Mouse (Mus musculus) adrenal gland, postnatal 14 days (tissue): Measurements from ENCODE around the gene Lima1. TPM values are rescaled to one million over a fixed set of nuclear protein-coding genes. Genes with fewer than 3 reads are reported as not detected.
"Not testable (repeated sequence)": the region's sequence is repeated elsewhere in the genome, so short reads cannot be mapped to it uniquely, and the experiment has no call there.

Experiments
- DNase-seq: peaks from one replicate; pipeline ENCODE4 v3.0.0; 2021; ENCODE audit warnings: mixed read lengths
- total RNA-seq: library from RNA; stranded (reverse); gene quantifications from 2 replicates; pipeline ENCODE4 v1.2.3, GENCODE M21; 2021

The Lima1 gene
- total RNA-seq, 1 experiment from 2014 or later: 37.4 TPM

- no peak for DNase-seq
Measured at GRCm38 (mm10) chr15:99805673-99806072, 69.6 kb downstream of the Lima1 start.

GRCm38 (mm10) chr15:99803186-99803644 is 72.0 kb downstream of the Lima1 start:
- DNase-seq: peak; percentile 41

DNA sequence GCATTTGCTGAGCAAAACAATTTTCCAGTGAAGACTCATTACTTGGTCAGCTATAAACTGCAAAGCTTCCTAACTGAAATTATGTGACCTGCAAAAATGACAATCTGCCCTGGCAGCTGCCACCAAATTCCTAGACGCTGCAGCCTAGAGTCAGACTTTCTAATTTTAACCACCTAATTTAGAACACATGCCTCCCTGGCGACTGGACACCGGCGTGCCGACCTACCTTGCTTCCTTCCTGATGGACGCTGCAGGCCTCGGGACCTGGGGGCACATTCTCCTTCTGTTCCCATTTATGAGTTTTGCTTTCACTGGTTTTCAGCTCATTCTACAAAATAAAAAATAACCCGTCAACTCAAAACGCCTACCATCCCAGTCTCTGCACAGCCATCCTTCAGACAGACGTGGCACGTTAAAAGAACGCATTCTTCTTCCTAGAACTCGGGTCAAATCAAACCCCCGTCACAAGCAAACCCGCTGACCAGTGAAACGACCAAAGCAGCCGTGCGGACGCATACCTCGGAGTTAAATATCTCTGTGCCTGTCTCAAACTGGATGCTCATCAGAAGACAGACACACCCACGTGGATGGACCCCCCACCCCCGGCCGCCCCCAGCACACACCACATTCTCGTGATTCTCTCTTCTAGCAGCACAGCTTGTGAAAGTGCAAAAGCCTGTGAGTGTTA is 73.2 kb downstream of the Lima1 start:
- DNase-seq: no peak

GRCm38 (mm10) chr15:99799706-99800105 is 75.5 kb downstream of the Lima1 start:
- no peak for DNase-seq

DNA sequence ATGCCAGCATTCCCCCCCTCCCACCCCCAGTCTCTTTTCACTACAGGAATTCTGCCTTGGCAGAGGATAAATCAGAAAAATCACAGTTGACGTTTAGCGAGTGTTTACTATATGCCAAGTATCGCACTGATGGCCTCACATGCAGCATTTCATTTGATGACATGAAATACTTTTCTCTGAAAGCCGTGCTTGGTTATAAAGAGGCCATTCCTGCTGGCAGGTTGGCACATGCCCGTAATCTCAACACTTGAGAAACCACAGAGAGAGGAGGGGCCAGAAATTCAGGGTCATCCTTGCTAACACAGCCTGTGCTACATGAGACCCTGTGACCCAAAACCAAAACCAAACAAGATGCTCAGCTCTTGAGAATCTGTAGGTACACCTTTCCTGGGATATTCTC is 77.4 kb downstream of the Lima1 start:
- DNase-seq: no peak

DNA sequence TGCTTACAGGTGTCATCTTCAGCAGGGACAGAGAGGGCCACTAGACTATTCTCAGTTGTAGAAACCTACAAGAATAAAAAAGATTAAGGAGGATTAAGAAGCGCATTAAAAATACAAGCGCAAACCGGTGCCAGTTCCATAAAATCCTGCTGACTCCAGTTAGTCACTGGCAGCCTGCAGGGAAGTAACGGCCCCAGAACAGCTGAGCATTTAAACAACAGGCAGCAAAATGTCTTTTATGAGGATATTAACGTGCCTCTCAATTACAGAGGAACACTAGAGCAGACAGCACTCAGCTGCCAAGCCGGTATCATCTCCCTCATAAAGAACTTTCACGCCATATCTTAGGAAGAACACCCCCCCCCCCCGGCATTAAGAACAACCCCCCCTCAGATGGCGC is 78.5 kb downstream of the Lima1 start:
- DNase-seq: no peak

- peak; percentile 37 for DNase-seq
Measured at GRCm38 (mm10) chr15:99796066-99796465, 79.2 kb downstream of the Lima1 start.

- DNase-seq: no peak
Measured at GRCm38 (mm10) chr15:99792221-99792815, 82.9 kb downstream of the Lima1 start.

DNA sequence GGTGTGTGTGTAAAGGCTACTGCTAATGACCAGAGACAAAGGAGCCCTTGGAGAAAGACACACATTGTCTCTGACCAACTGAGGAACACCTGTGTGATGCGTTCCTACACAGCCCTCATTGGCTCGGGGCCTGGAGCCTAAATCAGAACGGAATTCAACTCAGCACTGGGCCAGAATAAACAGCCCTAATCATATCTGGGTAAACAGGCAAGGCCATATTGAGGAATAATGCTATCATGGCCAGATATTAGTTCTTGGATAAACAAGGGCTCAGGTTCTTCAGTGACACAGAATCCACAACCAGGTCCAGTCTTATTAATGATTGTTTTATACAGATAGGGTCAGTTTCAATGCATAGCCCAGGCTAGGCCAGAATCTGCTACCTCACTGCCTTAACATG is 84.3 kb downstream of the Lima1 start:
- DNase-seq: no peak

- DNase-seq: no peak
Measured at GRCm38 (mm10) chr15:99790464-99790863, 84.8 kb downstream of the Lima1 start.

DNA sequence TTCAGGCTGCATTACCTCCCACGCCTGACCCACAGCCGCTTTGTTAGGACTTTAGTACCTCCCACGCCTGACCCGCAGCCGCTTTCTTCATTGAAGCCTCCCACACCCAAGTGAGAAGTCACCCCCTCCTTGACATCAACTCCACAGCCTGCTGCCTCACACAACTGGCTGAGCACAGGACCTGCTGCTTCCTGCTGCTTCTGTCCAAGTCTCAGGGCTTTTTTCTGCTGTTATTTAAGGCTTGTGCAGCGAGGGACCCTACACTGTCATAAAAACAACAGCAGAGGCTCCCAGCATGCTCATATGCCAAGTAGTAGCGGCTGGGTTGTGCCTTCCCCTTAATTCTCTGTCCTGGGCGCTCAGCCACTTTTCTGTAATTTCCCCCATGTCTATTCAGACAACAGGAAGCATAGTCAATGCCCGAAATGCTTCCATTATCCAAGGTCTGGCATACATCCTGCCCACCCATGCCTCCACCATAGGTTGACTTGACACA is 87.6 kb downstream of the Lima1 start:
- DNase-seq: peak; percentile 32

DNA sequence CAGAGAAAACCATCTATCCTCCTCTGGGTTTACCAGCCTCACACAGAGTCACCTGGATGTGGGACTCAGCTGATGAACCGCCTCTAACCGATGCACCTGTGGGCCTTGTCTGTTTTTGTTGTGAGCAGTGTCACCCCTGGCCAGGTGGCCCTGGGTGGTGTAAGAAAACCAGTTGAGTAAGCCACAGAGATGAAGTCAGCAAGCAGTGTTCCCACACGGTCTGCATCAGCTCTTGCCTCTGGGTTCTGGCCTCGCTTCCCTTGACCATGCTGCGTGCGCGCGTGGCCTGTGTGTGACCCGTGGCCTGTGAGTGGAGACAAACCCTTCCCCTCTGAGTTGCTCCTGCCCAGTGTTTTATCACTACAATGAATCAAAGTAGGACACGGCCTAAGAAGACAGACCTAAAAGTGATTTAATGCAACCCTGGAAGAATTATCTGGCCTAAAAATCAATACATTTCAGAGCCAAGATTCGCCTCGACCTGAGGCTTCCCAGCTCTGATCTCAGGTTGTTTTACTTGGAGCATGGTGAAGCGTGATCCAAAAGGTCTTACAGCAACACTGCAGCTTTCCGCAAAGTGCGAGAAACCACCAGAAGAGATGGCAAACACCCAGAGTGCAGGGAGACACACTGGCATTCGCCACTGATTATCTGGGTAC is 96.5 kb downstream of the Lima1 start:
- no peak for DNase-seq

DNA sequence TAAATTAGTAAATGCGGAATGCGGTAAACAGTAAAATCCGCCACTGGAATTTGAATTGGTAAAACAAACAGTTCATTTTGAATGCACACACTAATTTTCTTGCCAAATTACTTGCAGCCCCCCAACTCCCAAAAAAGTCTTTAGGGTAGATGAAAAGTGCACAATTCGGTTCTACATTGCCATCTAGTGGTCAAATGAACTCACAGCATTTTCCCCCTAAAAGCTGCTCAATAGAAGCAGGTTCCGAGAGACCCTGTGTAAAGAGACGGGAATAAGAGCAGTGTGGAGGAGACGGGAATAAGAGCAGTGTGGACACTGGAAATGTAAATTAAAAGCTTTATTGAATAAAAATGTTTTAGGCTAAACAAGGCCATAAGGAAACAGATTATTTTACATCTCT is 97.1 kb downstream of the Lima1 start:
- peak; percentile 31 for DNase-seq

DNA sequence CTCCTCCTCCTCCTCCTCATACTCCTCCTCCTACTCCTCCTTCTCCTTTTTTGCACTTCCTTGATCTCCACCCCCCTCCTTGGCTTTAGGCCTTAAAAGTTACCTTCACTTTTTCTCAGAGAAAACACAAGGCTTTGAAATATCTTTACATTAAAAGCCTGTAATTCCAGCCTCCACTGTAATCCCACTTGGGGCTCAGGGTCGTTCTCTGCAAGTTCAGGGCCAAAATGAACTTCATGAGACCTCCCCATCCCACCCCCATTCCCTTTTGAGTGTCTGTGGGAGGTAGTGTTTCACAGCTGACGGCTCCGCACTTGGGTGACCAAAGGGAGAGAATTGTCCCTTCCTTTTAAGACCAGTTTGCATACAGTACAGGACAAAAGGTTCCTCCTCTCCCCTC is 102.3 kb downstream of the Lima1 start:
- no peak for DNase-seq

- DNase-seq: not testable (repeated sequence)
Measured at GRCm38 (mm10) chr15:99772881-99772924, 102.6 kb downstream of the Lima1 start, which contains the start of gene Cers5. Gene Cers5 (minus strand): TSS chr15:99772885.

DNA sequence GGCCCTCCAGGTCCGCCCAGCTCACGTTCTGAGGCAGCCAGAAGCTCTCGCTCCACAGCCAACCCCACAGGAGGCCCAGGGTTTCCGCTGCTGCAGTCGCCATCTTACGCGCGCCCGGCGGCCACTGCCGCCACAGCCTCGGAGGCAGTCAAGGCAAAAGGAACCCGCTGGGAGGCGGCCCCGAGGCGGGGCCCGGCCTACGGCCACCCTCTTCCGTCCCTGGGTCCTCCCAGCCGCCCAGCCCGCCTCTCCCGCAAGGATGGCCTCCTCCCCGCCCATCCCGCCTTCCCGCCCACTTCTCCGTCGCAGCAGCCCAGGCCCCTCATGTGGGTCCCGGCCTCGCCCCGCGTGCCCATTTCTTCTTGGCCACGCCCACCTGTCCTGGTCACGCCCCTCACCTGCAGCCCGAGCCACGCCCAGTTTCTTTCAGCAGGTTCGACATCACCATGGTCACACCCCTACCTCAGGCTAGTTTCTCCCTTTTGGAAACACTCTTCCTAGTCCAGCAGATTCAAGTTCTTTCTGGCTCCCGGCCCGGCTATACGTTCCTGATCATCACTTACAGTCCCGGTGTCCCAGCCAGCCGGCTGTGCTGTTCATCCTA is 102.9 kb downstream of the Lima1 start:
- peak; percentile 96 for DNase-seq

- DNase-seq: no peak
Measured at GRCm38 (mm10) chr15:99771601-99772276, 103.5 kb downstream of the Lima1 start.

DNA sequence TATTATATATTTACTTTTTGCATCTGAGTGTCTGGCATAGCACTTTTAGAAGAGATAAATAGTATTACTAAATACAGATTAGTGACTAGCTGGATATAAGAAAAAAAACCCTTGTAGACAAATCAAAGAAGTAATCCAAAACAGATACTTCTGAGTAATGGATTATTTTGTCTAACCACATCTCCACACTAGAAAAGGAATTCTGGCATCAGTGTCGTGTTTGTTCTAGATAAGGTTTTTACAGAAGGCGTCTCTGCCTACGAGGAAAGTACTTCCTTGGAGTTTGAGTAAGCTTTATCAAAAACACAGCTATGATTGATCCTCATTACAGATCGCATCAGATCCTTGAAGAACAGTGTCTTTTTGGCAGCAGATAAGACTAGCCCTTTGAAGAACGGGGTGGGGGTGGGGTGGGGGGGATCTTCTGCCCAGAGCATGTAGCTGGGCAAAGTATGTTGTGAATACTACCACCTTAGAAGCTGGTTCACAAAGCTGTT is 104.2 kb downstream of the Lima1 start:
- DNase-seq: no peak

DNA sequence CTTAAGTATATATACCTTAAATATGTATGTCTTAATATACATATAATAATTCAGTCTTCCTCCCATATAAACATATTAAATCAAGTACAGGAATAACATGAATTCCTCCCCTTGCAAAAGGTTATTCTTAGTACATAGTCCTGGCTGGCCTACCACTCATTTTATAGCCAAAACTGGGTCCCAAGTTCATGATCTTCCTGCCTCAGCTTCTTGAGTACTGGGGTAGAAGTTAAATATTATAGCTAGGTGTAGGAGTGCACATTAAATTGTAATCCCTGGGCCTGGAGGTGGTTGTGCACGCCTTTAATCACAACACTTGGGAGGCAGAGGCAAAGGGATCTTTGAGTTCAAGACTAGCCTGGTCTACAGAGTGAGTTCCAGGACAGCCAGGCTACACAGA is 106.5 kb downstream of the Lima1 start:
- DNase-seq: no peak

GRCm38 (mm10) chr15:99767467-99767866 is 107.8 kb downstream of the Lima1 start:
- no peak for DNase-seq

GRCm38 (mm10) chr15:99754204-99754603 is 121.1 kb downstream of the Lima1 start:
- no peak for DNase-seq

DNA sequence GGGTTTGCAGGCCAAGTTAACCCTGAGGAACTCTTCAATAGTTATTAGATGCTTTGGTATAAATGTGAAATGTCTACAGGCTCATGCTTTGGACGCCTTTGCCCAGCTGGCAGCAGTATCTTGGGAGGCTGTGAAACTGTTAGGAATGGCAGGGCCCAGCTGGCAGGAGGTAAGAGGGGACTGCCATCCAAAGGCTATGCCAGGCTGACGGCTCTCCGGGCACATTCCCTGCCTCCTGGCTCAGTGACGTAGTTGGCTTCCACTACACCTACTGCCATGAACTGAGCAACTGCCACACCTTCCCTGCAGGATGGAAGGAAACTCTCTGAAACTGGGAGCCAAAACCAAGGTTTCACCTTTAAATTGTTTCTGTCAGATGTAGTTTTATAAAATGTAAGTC is 135.0 kb downstream of the Lima1 start:
- peak; percentile 17 for DNase-seq

DNA sequence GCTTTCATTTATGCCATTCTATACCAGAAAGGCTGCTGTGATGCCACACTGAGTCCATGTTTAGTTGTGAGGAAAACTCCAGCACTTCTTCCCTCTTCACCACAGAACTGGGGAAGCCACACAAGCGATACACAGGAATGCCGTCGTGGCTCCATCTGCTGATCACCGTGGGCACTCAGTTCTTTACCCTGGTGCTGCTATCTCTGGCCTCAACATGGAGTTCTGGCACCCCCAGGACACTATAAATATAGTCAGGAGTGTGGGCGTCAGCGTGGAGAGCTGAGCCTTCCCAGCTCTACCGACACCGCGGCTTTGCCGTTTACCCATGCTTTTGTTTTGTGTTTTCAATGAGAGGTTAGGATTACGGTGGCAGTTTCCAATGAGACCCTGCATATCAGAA is 138.6 kb downstream of the Lima1 start:
- DNase-seq: no peak
